Mouse (Mus musculus) megakaryocyte progenitor cell, adult 5-6 weeks (primary cell): ENCODE measurements around the gene Rnf208. TPM values are rescaled to one million over a fixed set of nuclear protein-coding genes. Genes with fewer than 3 reads are reported as not detected.

Source experiments
- ATAC-seq: replicated peaks from 2 replicates; pipeline ENCODE4 v1.8.0; 2016; ENCODE audit warnings: mild to moderate bottlenecking, moderate TSS enrichment, inconsistent platforms; ENCODE audit not compliant: poor library complexity
- total RNA-seq, 2 experiments: library from RNA; stranded (forward) in 1 of 2; stranded (reverse) in 1 of 2; fragments of 157-497, 149-512 nt in 1 of 2; fragments of 200-1000 nt in 1 of 2; gene quantifications; 2 replicates each; pipeline versions ENCODE4 v1.2.3 to v1.2.4; 2015 to 2017

The Rnf208 gene
- total RNA-seq (2015) (0.69 TPM in 1 of 2 replicates, not detected in the other), total RNA-seq (2017) (0.29 TPM in 1 of 2 replicates, not detected in the other)

GRCm38 (mm10) chr2:25242101-25242506 lies at the start of gene Rnf208, which contains the start of gene Cysrt1:
Rnf208 (plus strand) TSS chr2:25242255.
Cysrt1 (minus strand) TSS chr2:25242452.
- ATAC-seq: no peak

DNA sequence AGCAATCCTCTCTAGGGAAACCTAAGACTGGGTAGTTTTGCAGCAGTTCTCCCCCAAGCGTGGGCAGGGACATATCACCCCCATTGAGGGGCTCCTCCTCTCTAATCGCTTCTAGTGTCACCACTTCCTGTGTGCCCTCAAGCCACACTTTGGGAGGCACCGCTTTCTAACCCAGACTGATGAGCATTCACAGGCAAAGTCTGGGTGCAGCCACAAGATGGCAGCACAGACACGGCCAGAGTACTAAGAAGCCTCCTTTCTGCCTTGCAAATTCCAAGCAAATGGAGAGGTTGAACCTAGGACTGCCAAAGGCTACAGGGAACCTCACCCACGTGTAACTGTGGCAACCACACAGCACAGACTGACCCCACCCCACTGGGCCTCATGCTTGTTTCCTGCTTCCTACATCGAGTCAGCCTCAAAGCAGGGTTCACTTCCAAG lies 48.7 kb upstream of the Rnf208 start:
- peak; percentile 61 for ATAC-seq

DNA sequence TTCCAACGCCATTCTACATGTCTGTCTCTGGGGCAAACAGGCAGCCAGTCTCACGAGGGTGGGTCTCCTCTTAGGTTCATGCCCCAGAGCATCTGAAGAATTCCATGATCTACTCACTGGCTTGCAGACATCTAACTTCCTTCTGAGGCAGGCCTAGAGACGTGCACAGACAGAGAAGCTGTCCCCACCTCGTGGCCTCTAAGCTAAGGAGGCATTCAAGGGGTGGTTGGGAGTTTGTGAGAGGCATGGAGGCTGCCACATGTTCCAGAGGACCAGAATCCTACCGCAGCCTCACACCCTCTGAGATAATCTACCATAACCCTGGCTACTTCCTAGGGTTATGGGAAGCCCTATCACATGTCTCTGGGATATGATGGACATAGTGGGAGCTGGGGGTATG lies 48.0 kb upstream of the Rnf208 start:
- ATAC-seq: no peak

DNA sequence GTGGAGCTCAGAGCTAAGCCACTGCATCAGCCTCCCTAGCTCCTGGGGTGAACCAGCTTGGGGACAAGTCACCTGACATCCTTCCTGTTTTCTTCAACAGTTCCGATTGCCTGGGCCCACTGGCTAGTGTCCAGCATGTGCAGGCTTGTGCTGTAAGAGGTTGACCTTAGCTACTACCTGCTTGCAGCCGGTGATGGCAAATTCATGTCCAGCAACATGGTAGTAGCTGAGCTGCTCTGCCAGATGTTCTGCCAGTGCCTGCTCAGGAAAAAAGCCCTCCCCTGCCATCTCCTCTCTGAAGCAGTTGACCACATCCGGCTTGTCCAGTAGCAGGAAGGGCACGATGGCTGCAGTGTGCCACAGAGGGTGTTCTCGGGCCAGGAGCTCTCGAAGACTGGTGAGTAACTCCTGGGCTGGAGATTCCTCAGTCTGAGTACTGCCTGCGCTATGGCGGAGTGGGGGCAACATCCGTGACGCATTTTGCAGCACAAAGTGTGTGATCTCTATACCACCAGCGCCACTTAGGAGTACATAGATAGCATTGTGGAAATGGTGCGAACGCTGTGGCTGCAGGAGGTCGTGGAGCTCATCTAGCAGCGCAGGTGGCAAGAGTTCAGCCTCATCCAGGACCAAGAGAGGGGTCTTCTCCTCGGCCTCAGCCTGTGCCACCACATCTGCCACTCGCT lies 47.4 kb upstream of the Rnf208 start:
- no peak for ATAC-seq

DNA sequence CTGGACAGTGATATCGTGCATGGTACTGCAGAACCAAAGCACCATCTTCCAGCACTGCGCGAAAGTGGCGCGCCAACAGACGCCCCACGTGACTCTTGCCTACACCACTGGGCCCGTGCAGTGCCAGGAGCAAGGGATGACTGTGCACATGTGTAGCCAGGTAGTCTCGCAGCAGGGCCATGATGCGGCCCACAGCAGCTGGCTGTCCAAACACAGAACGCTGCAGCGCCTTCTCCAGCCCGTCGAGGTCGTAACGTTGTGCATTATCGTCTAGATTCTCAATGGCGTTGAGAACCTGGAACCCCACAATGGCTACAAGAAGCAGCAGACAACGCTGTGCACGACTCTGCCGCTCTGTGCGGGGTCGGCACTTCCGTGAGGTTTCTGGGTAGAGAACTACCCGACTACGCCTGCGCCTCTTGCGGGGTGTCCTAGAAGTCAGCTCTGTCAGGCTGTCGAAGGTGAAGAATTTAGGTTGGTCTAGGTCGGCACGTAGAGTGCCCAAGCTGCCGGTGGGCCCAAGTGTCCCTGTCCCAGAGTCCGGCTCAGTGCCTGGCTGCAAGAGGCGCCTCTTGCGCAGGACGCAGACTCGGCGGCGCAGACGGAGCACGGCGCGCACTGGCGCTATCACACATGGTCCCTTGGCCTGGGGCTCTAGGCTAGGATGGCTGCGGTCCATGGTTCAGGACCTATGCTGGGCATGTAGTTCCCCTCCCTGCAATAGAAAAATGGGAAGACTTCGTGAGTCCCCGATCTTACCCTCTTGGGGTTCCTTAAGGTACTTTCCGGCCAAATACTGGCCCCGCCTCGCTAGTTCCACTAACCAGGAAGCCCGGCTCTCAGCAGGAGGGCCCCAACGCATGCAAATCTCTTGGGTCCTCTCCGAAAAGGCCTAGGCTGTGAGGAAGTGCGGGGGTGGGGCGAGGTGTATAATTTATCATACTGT lies 46.6 kb upstream of the Rnf208 start:
- ATAC-seq: peak; percentile 26

DNA sequence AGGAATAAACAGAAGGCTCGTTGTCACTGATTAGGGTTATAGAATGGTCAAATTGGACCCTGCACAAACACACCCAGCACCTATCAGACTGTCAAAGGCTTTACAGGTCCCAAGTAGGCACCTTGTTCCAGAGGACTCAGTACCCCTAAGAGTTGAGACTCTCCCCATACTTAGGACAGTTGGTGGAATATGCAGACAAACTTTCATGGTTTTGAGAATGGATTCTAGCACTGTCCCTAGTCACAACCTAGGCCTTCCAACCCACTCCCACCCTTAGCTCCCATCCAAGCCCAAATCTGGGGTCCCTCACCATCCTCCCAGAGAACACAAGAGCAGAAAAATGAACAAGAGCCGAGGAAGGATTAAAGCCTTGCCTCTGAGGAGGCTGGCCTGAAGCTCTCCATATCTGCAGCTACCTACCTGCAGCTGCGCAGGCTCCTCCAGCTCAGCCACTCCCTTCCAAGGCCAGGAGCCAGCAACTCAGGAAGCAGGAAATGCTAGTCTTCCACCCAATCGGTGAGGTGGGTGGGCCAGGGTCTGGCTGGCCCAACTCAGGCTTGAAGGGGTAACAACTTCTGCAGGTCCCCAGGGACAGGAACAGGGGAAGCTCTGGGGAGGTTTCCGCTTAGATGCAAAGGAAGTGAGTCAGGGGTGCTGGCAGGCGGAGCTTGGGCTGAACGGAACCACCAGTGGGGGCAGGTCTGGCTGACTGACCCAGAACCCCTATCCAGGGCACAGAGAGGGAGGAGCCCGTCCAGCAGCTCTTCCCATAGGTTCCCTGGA lies 45.7 kb upstream of the Rnf208 start, which contains the start of gene Tor4a:
Gene Tor4a, minus strand, starts transcription at position 715 of the 783 bp plus-strand sequence.
- ATAC-seq: peak; percentile 61

DNA sequence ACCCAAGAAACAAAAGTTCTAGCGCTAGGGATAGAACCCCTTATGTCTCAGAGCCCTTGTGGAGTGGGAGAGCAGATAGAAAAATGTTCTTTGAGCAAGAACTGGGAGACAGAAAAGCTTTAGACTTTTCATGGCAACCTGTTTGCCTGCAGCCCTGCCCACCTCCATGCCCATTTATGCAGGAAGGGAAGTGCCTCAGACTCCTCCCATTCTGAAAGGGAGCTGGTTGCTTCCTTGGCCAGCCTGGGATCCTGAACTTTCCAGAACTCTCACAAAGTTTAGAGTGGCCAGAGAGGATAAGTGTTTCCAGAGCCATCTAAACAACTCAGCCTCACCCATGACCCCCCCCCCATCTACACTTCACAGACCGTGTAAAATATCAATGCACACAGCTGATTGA lies 44.9 kb upstream of the Rnf208 start:
- no peak for ATAC-seq

DNA sequence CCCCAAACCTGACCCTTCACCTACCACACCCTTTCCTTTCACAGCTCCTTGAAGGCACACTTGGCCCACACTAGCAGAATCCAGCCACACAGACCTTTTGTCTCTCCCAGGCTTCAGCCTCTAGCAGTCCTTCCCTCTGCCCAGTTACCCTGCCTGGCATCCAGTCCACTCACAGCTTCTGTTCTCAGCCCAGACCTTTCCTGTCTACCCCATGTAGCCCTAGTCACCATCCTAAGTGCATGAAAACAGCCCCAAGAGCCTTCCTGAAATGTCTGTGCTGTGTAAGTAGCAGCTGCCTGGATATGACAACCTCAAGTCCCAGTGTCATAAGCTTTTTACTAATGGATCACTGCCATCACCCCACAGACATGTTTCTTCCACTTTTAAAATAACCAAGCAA lies 44.1 kb upstream of the Rnf208 start:
- ATAC-seq: no peak

GRCm38 (mm10) chr2:25200631-25201030 lies 41.4 kb upstream of the Rnf208 start:
- ATAC-seq: no peak

GRCm38 (mm10) chr2:25203631-25204214 lies 38.3 kb upstream of the Rnf208 start:
- peak; percentile 96 for ATAC-seq

GRCm38 (mm10) chr2:25207593-25207992 lies 34.5 kb upstream of the Rnf208 start:
- no peak for ATAC-seq

DNA sequence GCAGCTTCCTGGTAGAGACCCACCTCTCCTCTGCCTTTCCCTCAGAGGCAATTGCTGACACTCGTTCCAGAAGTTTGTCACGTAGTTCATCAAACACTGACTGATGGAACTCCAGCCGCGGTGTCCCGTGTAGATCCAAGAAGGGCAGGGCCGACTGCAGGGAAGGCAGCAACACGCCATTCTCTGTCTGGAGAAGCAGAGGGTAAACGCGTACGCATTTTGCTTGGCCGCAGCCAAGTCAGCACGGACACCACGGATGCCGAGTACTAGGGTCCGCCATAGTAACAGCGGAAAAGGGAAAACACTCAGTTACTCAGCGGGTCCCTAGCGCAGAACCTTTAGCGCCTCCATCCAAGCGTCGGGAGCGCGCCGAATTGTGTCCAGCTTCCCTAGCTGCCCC lies 31.4 kb upstream of the Rnf208 start:
- peak; percentile 10; the same call in 1 of the 2 replicates for ATAC-seq

GRCm38 (mm10) chr2:25211121-25211670 lies 30.9 kb upstream of the Rnf208 start, which contains the start of gene Nelfb:
Nelfb (minus strand) TSS chr2:25211489.
- ATAC-seq: peak; percentile 98

DNA sequence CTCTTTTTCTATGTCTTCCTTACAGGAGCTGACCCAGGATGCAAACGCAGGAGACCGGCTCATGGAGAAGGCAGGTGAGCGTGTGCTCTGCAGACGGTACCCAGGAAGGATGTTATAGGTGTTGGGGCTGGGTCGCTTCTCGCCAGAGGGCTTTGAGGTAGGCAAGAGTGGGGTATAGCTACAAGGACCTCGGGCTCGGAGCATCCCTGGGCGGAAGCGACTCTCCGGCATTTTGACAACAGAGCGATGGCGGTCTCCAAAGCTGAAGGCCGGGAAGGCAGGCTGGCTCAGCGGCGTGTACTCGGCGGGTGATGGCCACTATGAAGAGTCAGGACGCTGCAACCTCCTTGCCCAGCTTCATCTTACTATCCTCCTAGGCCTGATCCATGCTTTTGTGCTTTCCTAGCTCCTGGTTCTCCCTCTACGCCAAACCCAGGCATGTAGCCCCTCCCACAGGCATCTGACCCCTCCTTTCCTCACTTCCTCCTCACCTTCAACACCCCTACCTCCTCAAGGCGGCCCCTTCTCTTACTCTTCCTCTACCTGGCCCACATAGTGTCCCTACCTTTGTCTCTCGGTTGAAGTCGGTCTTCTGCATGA lies 28.7 kb upstream of the Rnf208 start:
- ATAC-seq: no peak

DNA sequence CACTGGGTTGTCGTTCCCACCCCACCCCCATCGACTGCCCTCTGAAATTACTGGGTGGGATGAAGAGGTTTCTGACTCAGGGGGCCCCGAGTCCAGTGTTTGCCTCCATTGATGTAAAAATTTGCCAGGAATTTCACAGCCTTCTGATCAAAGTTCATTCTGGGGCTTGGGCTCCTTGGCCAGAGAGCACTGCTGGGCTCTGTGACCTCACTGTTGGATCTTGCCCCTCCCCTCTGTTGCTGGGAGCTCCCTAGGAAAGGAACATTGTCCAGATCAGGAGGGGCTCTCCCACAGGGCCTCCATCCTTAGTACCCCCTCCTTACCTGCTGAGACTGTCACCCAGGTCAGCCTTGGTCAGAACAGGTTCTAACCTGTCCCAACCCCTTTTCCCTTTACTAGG lies 27.6 kb upstream of the Rnf208 start, which contains the start of gene Stpg3:
Gene Stpg3, minus strand, starts transcription at position 194 of the 400 bp plus-strand sequence.
- no peak for ATAC-seq

- no peak for ATAC-seq
Observed at GRCm38 (mm10) chr2:25217666-25218065, 24.4 kb upstream of the Rnf208 start.

GRCm38 (mm10) chr2:25218445-25218844 lies 23.6 kb upstream of the Rnf208 start, which contains the start of gene Fam166a:
Fam166a (plus strand) TSS chr2:25218745.
- ATAC-seq: no peak

DNA sequence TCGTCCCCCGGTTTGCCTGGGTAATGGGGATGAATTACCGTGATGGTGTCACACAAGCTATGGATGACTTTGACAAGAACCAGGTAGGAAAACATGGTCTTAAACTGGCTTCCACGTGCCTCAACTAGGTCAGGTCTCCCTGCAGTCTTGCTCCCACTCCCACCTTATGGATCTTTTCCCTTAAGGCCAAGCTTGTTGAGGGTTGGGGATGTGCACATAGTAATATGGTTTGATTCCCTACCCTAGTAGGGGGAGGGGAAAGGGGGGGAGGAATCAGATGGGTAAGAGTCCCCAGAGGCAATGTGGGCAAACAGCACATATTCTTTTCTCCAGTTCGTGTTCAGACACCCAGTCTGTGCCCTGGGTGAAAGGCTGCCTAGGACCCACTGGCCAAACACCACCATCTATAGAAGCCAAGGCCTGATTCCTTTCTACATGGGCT lies 20.7 kb upstream of the Rnf208 start:
- ATAC-seq: no peak
